Comparison of ENCODE assay signal across 7 mouse cellular contexts in genomic region chr3:83098546-83099034, GRCm38 (mm10). TPM values are rescaled to one million over a fixed set of nuclear protein-coding genes. Genes with fewer than 3 reads are reported as not detected.
DNase-seq lines count a peak whose midpoint lies in the region; ATAC-seq lines count a peak whose summit lies in the region.

No protein-coding gene starts in this region.

- H3K9ac ChIP-seq in forebrain, embryonic 14.5 days (ENCODE audit: low read length) = peak overlapping the region; percentile 51
- H3K9ac ChIP-seq in liver, embryonic 13.5 days = no peak overlapping the region

- peak overlapping the region; percentile 70 for H3K27ac ChIP-seq in forebrain, embryonic 14.5 days (ENCODE audit: low read depth, low read length)
- no peak overlapping the region for H3K27ac ChIP-seq in liver, embryonic 13.5 days

- DNase-seq in lung, adult 18-20 months = peak; percentile 19
- DNase-seq in lung, postnatal 10 days = no peak
- DNase-seq in forebrain, embryonic 14.5 days (ENCODE audit: low spot score) = peak; percentile 89
- no peak for DNase-seq in liver, embryonic 13.5 days
- DNase-seq in right cerebral cortex, postnatal 4 days = peak; percentile 19
- DNase-seq in c-Kit-positive CD71-positive TER-119-positive erythroid progenitor cells, embryonic 14.5 days (ENCODE audit: low spot score) = no peak
- DNase-seq in adipocyte (ENCODE audit: low spot score) = no peak

- no peaks in the 10 kb centered on the region for H3K27me3 ChIP-seq in forebrain, embryonic 14.5 days (replicated peaks; ENCODE audit: control insufficient read depth, insufficient read depth, low read length)
- H3K27me3 ChIP-seq in liver, embryonic 13.5 days = 0 out of 2 replicates have a peak, but pooled peaks cover 2% of the 10 kb centered on the region

- peak overlapping the region; percentile 26 for H3K4me3 ChIP-seq in forebrain, embryonic 14.5 days (ENCODE audit: low read depth, low read length)
- H3K4me3 ChIP-seq in liver, embryonic 13.5 days (replicated peaks) = no peak overlapping the region

- peak; percentile 89 for ATAC-seq in forebrain, embryonic 14.5 days
- ATAC-seq in liver, embryonic 13.5 days (ENCODE audit: low read depth) = no peak

- WGBS in forebrain, embryonic 14.5 days = 1% methylated on average over 14 of the region's 14 CpGs
- 33% methylated on average over 14 of the region's 14 CpGs for WGBS in liver, embryonic 13.5 days (ENCODE audit: insufficient replicate concordance)

- H3K36me3 ChIP-seq in forebrain, embryonic 14.5 days (ENCODE audit: control insufficient read depth, insufficient read depth, low read length) = no peaks in the 10 kb centered on the region
- no peaks in the 10 kb centered on the region for H3K36me3 ChIP-seq in liver, embryonic 13.5 days

- peaks cover 14% of the 10 kb centered on the region for H3K4me1 ChIP-seq in forebrain, embryonic 14.5 days (ENCODE audit: control insufficient read depth, insufficient read depth, low read length)
- no peaks in the 10 kb centered on the region for H3K4me1 ChIP-seq in liver, embryonic 13.5 days (replicated peaks)

- H3K9me3 ChIP-seq in forebrain, embryonic 14.5 days (replicated peaks; ENCODE audit: control insufficient read depth, low read length) = no peaks in the 10 kb centered on the region
- no peaks in the 10 kb centered on the region for H3K9me3 ChIP-seq in liver, embryonic 13.5 days (replicated peaks)

- H3K4me2 ChIP-seq in forebrain, embryonic 14.5 days (ENCODE audit: low read length) = peak overlapping the region; percentile 55
- H3K4me2 ChIP-seq in liver, embryonic 13.5 days = peak overlapping the region; percentile 30

RNA-seq across cellular contexts. Expression of gene Dchs2, which starts 29.2 kb away (rescaled TPM):
- 0.27 and 0.45 TPM in 2 replicates for polyA plus RNA-seq in forebrain, embryonic 14.5 days (2014; fragmentation: Nextera tagmentation; extraction: Ambion mirVana)
- 0.01 TPM in 1 of 2 replicates, not detected in the other for polyA plus RNA-seq in liver, embryonic 13.5 days (2015; fragmentation: Nextera tagmentation; extraction: Ambion mirVana)

RNA-seq across cellular contexts. Expression of gene Plrg1, which starts 43.3 kb away (rescaled TPM):
- polyA plus RNA-seq in forebrain, embryonic 14.5 days (2014; fragmentation: Nextera tagmentation; extraction: Ambion mirVana) = 140 and 145 TPM in 2 replicates
- polyA plus RNA-seq in liver, embryonic 13.5 days (2015; fragmentation: Nextera tagmentation; extraction: Ambion mirVana) = 60.3 and 63.2 TPM in 2 replicates

RNA-seq across cellular contexts. Expression of gene Fgb, which starts 48.9 kb away (rescaled TPM):
- polyA plus RNA-seq in forebrain, embryonic 14.5 days (2014; fragmentation: Nextera tagmentation; extraction: Ambion mirVana) = not detected in 2 replicates
- polyA plus RNA-seq in liver, embryonic 13.5 days (2015; fragmentation: Nextera tagmentation; extraction: Ambion mirVana) = 191 and 210 TPM in 2 replicates

Comparison
In these comparisons a context has a peak if more than half of its experiments do, and no peak if none do; other contexts are left out.
1. DNase-seq: peak in lung, adult 18-20 months (2 of 2), forebrain, embryonic 14.5 days (single experiment) and right cerebral cortex, postnatal 4 days (single experiment); none in lung, postnatal 10 days (single experiment), liver, embryonic 13.5 days (single experiment), c-Kit-positive CD71-positive TER-119-positive erythroid progenitor cells, embryonic 14.5 days (single experiment) and adipocyte (single experiment).
2. RNA of gene Fgb, which starts 48.9 kb away (polyA plus RNA-seq): 191 to 210 TPM in liver, embryonic 13.5 days; not detected in forebrain, embryonic 14.5 days; every median in the first group is over 100 times any median in the second.